Comparison of ENCODE assay signal across 8 mouse cellular contexts in the genomic region with DNA sequence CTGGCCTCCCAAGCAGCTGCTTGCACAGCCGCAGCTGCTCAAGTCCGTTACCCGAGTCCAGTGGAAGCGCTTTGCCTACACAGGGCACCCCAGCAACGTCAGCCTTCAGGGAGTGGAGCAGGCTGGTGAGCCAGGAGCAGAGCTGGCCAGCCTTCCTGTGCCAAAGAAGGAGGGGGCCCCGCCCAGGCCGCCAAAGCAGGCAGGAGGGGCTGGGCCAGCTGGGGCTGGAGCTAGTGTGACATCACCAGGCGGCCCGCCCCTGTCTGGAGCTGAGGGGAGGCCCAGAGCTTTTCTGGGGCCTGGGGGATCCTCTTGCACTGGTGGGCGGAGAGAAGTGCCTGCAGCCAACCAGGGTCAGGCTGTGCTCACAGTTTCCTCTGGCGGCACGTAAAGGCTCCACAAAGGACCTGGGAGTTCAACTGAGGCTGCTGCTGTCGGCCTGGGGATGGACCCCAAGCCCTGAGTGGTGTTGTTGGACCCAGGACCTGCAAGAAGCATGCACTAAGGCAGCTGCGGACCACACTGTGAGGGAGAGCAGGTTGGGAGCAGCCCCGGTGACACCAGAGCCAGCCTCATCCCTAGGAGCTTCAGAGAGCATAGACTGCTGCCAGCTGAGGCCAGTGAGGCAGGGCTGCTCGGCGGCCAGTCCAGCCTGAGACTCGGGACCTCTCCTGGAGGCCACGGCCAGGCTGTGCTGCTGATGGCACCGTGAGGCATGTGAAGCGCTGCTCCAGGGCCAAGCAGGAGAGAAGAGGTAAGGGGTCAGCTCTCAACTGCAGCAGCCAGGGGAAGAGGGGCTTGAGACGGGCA. TPM values are rescaled to one million over a fixed set of nuclear protein-coding genes. Genes with fewer than 3 reads are reported as not detected.
DNase-seq lines count a peak whose midpoint lies in the region; ATAC-seq and TF ChIP-seq lines count a peak whose summit lies in the region.

Angptl2 (plus strand) TSS at position 370 of the 810 bp plus-strand sequence.

- TF ChIP-seq EP300 in heart, adult 2 months (IDR thresholded peaks at IDR 0.05; ENCODE audit: insufficient read depth, low read depth, low read length): 0 out of 2 replicates have a peak, but pooled peaks have one; percentile 33

- peak; percentile 95 for ATAC-seq in embryonic facial prominence, embryonic 12.5 days (ENCODE audit: insufficient number of reproducible peaks, insufficient read depth, low FRiP score, low TSS enrichment)
- ATAC-seq in midbrain, embryonic 11.5 days (ENCODE audit: low FRiP score): peak; percentile 97

- peak within 1 kb of the TSS; percentile 91 for H3K4me2 ChIP-seq in embryonic facial prominence, embryonic 12.5 days (replicated peaks)
- peak within 1 kb of the TSS; percentile 88 for H3K4me2 ChIP-seq in midbrain, embryonic 11.5 days

- no peaks in the 10 kb centered on the region for H3K36me3 ChIP-seq in embryonic facial prominence, embryonic 12.5 days
- H3K36me3 ChIP-seq in heart, adult 2 months (ENCODE audit: control insufficient read depth, insufficient read depth, low read length): no peaks in the 10 kb centered on the region
- peaks cover 21% of the 10 kb centered on the region for H3K36me3 ChIP-seq in limb, embryonic 10.5 days
- no peaks in the 10 kb centered on the region for H3K36me3 ChIP-seq in midbrain, embryonic 11.5 days (ENCODE audit: control insufficient read depth, insufficient read depth, low read length)
- no peaks in the 10 kb centered on the region for H3K36me3 ChIP-seq in spleen, adult 2 months (ENCODE audit: control insufficient read depth, insufficient read depth, low read length)

- H3K4me3 ChIP-seq in embryonic facial prominence, embryonic 12.5 days: peak within 1 kb of the TSS; percentile 67
- peak within 1 kb of the TSS; percentile 49 for H3K4me3 ChIP-seq in heart, adult 2 months
- peak within 1 kb of the TSS; percentile 82 for H3K4me3 ChIP-seq in limb, embryonic 10.5 days
- peak within 1 kb of the TSS; percentile 46 for H3K4me3 ChIP-seq in midbrain, embryonic 11.5 days (ENCODE audit: low read depth, low read length)
- H3K4me3 ChIP-seq in spleen, adult 2 months (ENCODE audit: extremely low read depth, insufficient read depth, insufficient read length): peak within 1 kb of the TSS; percentile 47; the same call in 1 of the 2 replicates

- no peaks in the 10 kb centered on the region for H3K9me3 ChIP-seq in embryonic facial prominence, embryonic 12.5 days
- H3K9me3 ChIP-seq in limb, embryonic 10.5 days (replicated peaks): no peaks in the 10 kb centered on the region
- no peaks in the 10 kb centered on the region for H3K9me3 ChIP-seq in midbrain, embryonic 11.5 days (ENCODE audit: control insufficient read depth, low read length)

- under 1% methylated on average over 22 of the region's 22 CpGs for whole genome bisulfite sequencing in embryonic facial prominence, embryonic 12.5 days
- WGBS in heart, adult 2 months: 6% methylated on average over 22 of the region's 22 CpGs
- WGBS in limb, embryonic 10.5 days: 1% methylated on average over 22 of the region's 22 CpGs
- under 1% methylated on average over 22 of the region's 22 CpGs for WGBS in midbrain, embryonic 11.5 days
- 21% methylated on average over 22 of the region's 22 CpGs for WGBS in spleen, adult 2 months

- TF ChIP-seq POLR2A in heart, adult 2 months (IDR thresholded peaks at IDR 0.05; ENCODE audit: insufficient read depth, low read depth, low read length): peak; percentile 84
- no peak for TF ChIP-seq POLR2A in spleen, adult 2 months (IDR thresholded peaks at IDR 0.05; ENCODE audit: low read depth, low read length)

- no peaks in the 10 kb centered on the region for H3K27me3 ChIP-seq in embryonic facial prominence, embryonic 12.5 days
- no peaks in the 10 kb centered on the region for H3K27me3 ChIP-seq in heart, adult 2 months (ENCODE audit: control insufficient read depth, insufficient read depth, low read length)
- no peaks in the 10 kb centered on the region for H3K27me3 ChIP-seq in limb, embryonic 10.5 days (ENCODE audit: low read depth, poor library complexity, severe bottlenecking)
- H3K27me3 ChIP-seq in midbrain, embryonic 11.5 days (ENCODE audit: control insufficient read depth, insufficient read depth, low read length): no peaks in the 10 kb centered on the region
- H3K27me3 ChIP-seq in spleen, adult 2 months (ENCODE audit: control insufficient read depth, insufficient read depth, low read length): no peaks in the 10 kb centered on the region

- H3K4me1 ChIP-seq in embryonic facial prominence, embryonic 12.5 days: peaks cover 47% of the 10 kb centered on the region
- peaks cover 10% of the 10 kb centered on the region for H3K4me1 ChIP-seq in heart, adult 2 months (ENCODE audit: control insufficient read depth, insufficient read depth, low read length)
- peaks cover 62% of the 10 kb centered on the region for H3K4me1 ChIP-seq in limb, embryonic 10.5 days
- peaks cover 33% of the 10 kb centered on the region for H3K4me1 ChIP-seq in midbrain, embryonic 11.5 days (ENCODE audit: control insufficient read depth, insufficient read depth, low read length)
- H3K4me1 ChIP-seq in spleen, adult 2 months (ENCODE audit: control insufficient read depth, insufficient read depth, insufficient read length): no peaks in the 10 kb centered on the region

- peak within 1 kb of the TSS; percentile 93 for H3K27ac ChIP-seq in embryonic facial prominence, embryonic 12.5 days
- peak within 1 kb of the TSS; percentile 86 for H3K27ac ChIP-seq in heart, adult 2 months
- peak within 1 kb of the TSS; percentile 94 for H3K27ac ChIP-seq in limb, embryonic 10.5 days
- peak within 1 kb of the TSS; percentile 79 for H3K27ac ChIP-seq in midbrain, embryonic 11.5 days (ENCODE audit: low read depth, low read length)
- peak within 1 kb of the TSS; percentile 45; the same call in 1 of the 2 replicates for H3K27ac ChIP-seq in spleen, adult 2 months (ENCODE audit: insufficient read depth, low read length)

- H3K9ac ChIP-seq in embryonic facial prominence, embryonic 12.5 days: peak within 1 kb of the TSS; percentile 80
- H3K9ac ChIP-seq in heart, adult 2 months (ENCODE audit: low read depth, low read length): peak within 1 kb of the TSS; percentile 89
- peak within 1 kb of the TSS; percentile 86 for H3K9ac ChIP-seq in midbrain, embryonic 11.5 days (ENCODE audit: low read length)

- intact Hi-C loops in heart, adult 2 months (cut with DNase I): loop anchor here (2.0 kb wide), 2 partner anchors 59 to 101 kb away; no protein-coding TSS in a partner anchor

- DNase-seq in 3134 (ENCODE audit: extremely low read depth, insufficient read length, low spot score): peak; percentile 97
- DNase-seq in adrenal gland, postnatal 25 days: peak; percentile 87
- DNase-seq in heart, adult 2 months: peak; percentile 91 to 94
- peak; percentile 82 for DNase-seq in kidney, adult 18-20 months
- peak; percentile 95 for DNase-seq in limb, embryonic 10.5 days (ENCODE audit: low spot score)
- DNase-seq in midbrain, embryonic 11.5 days (ENCODE audit: low spot score, missing footprints): peak; percentile 98
- peak in 1 of 2 experiments; percentile 31 for DNase-seq in spleen, adult 2 months (ENCODE audit: low read depth in 1 of 2, low spot score in 2 of 2)

- no peak; the same call in 1 of the 2 replicates for TF ChIP-seq CTCF in heart, adult 2 months (IDR thresholded peaks at IDR 0.05)
- no peak for TF ChIP-seq CTCF in spleen, adult 2 months (IDR thresholded peaks at IDR 0.05; ENCODE audit: extremely low read depth, insufficient read depth, insufficient read length, insufficient replicate concordance)

- H3K79me2 ChIP-seq in heart, adult 2 months (replicated peaks; ENCODE audit: control insufficient read depth, insufficient read depth, low read length): no peaks in the 10 kb centered on the region

RNA-seq across cellular contexts. Expression of gene Angptl2, which starts in this region (rescaled TPM):
- total RNA-seq in adrenal gland, postnatal 25 days (2021): 21.2 and 23.6 TPM in 2 replicates
- polyA plus RNA-seq in embryonic facial prominence, embryonic 12.5 days (2016; fragmentation: Nextera tagmentation; extraction: Ambion mirVana): 42.6 and 43.9 TPM in 2 replicates
- 10 to 100 TPM; 45.3 to 46.2 TPM for total RNA-seq in heart, adult 2 months (2021)
- 91.4 and 128 TPM in 2 replicates for polyA plus RNA-seq in heart, adult 2 months (2012; rRNA removed)
- polyA plus RNA-seq in limb, embryonic 10.5 days (2016; fragmentation: Nextera tagmentation; extraction: Ambion mirVana): 40.1 and 51.8 TPM in 2 replicates
- 17.0 and 18.8 TPM in 2 replicates for polyA plus RNA-seq in midbrain, embryonic 11.5 days (2014; fragmentation: Nextera tagmentation; extraction: Ambion mirVana)
- polyA plus RNA-seq in spleen, adult 2 months (2012; rRNA removed): 36.2 and 39.6 TPM in 2 replicates
